Mouse (Mus musculus): ENCODE data around the gene Six3.

The Six3 gene

GRCm38 (mm10) chr17:85613266-85613860 is at the start of gene Six3:
Gene Six3, plus strand, starts transcription at chr17:85613608.
- no peak for DNase-seq (ENCODE audit: low read depth, low spot score)

GRCm38 (mm10) chr17:85564107-85564506 is 49.3 kb upstream of the Six3 start:
- DNase-seq (ENCODE audit: low read depth, low spot score) = no peak

- DNase-seq (ENCODE audit: low read depth, low spot score) = no peak
These were observed 39.4 kb upstream of the Six3 start for GRCm38 (mm10) chr17:85574023-85574422.

- no peak for DNase-seq (ENCODE audit: low read depth, low spot score)
These were observed 35.1 kb upstream of the Six3 start for GRCm38 (mm10) chr17:85578290-85578689.

- DNase-seq (ENCODE audit: low read depth, low spot score) = no peak
These were observed 34.1 kb upstream of the Six3 start for GRCm38 (mm10) chr17:85579350-85579749.

GRCm38 (mm10) chr17:85580221-85580620 is 33.2 kb upstream of the Six3 start:
- DNase-seq (ENCODE audit: low read depth, low spot score) = no peak

GRCm38 (mm10) chr17:85584170-85584569 is 29.2 kb upstream of the Six3 start:
- DNase-seq (ENCODE audit: low read depth, low spot score) = no peak

- DNase-seq (ENCODE audit: low read depth, low spot score) = no peak
These were observed 28.8 kb upstream of the Six3 start for GRCm38 (mm10) chr17:85584573-85584972.

GRCm38 (mm10) chr17:85585779-85586178 is 27.6 kb upstream of the Six3 start:
- no peak for DNase-seq (ENCODE audit: low read depth, low spot score)

- no peak for DNase-seq (ENCODE audit: low read depth, low spot score)
These were observed 21.4 kb upstream of the Six3 start for GRCm38 (mm10) chr17:85591976-85592375.

- no peak for DNase-seq (ENCODE audit: low read depth, low spot score)
These were observed 17.6 kb upstream of the Six3 start for GRCm38 (mm10) chr17:85595853-85596252.

GRCm38 (mm10) chr17:85596341-85596890 is 17.0 kb upstream of the Six3 start:
- no peak for DNase-seq (ENCODE audit: low read depth, low spot score)

GRCm38 (mm10) chr17:85599520-85599919 is 13.9 kb upstream of the Six3 start:
- DNase-seq (ENCODE audit: low read depth, low spot score) = no peak

- no peak for DNase-seq (ENCODE audit: low read depth, low spot score)
These were observed 6.9 kb upstream of the Six3 start for GRCm38 (mm10) chr17:85606463-85606862.

GRCm38 (mm10) chr17:85607556-85608365 is 5.6 kb upstream of the Six3 start:
- no peak for DNase-seq (ENCODE audit: low read depth, low spot score)

- no peak for DNase-seq (ENCODE audit: low read depth, low spot score)
These were observed 4.9 kb upstream of the Six3 start for GRCm38 (mm10) chr17:85608366-85609093.

GRCm38 (mm10) chr17:85609094-85609425 is 4.3 kb upstream of the Six3 start:
- DNase-seq (ENCODE audit: low read depth, low spot score) = no peak

GRCm38 (mm10) chr17:85609621-85610392 is 3.6 kb upstream of the Six3 start:
- no peak for DNase-seq (ENCODE audit: low read depth, low spot score)

GRCm38 (mm10) chr17:85610393-85611115 is 2.9 kb upstream of the Six3 start:
- DNase-seq (ENCODE audit: low read depth, low spot score) = no peak

GRCm38 (mm10) chr17:85611521-85612515 is 1.6 kb upstream of the Six3 start:
- DNase-seq (ENCODE audit: low read depth, low spot score) = no peak
